Mouse (Mus musculus) lung, postnatal 0 days (tissue): ENCODE measurements around the gene Kif21a.

Source experiments
- CTCF ChIP-seq: IDR thresholded peaks from 2 replicates; pipeline ENCODE4 v1.5.1; 2016; ENCODE audit warnings: antibody characterized with exemption, mild to moderate bottlenecking
- EP300 ChIP-seq: IDR thresholded peaks from 2 replicates; pipeline ENCODE4 v1.6.1; 2016; ENCODE audit warnings: antibody characterized with exemption, mild to moderate bottlenecking, control low read depth

DNA sequence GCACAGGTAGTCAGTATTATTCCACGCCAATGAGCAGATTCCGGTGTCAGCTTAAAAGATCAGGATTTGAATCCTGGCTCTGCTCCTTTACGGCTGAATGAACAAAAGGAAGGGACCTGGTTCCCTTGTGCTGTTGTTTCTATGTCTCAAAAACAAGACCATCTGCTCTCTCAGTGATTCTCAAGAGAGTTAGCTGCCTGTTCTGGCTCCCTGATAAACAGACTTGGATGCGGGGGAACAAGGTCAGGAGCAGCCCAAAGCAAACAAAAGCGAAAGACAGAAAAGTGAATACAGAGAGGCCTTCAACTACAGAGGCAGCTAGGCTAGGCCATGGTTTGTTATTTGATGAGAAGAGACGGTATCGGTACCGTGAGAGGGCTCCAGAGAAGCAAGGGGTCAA lies 27.5 kb downstream of the Kif21a start:
- TF ChIP-seq EP300 (no peak), CTCF (no peak)
